Mouse (Mus musculus) liver, adult 2 months (tissue): Measurements from ENCODE around the gene Gm10563.
"Not testable (repeated sequence)": the region's sequence is repeated elsewhere in the genome, so short reads cannot be mapped to it uniquely, and the experiment has no call there.

Experiments used
- CTCF ChIP-seq: fragments of 200-500 bp; IDR thresholded peaks from 2 replicates; pipeline ENCODE4 v1.5.1; 2011; ENCODE audit warnings: low read depth, low read length, control low read depth
- POLR2A ChIP-seq: fragments of 200-500 bp; IDR thresholded peaks from 2 replicates; pipeline ENCODE4 v1.6.1; 2011; ENCODE audit warnings: low read length, control low read depth; ENCODE audit not compliant: insufficient read depth; ENCODE audit errors: extremely low read depth

DNA sequence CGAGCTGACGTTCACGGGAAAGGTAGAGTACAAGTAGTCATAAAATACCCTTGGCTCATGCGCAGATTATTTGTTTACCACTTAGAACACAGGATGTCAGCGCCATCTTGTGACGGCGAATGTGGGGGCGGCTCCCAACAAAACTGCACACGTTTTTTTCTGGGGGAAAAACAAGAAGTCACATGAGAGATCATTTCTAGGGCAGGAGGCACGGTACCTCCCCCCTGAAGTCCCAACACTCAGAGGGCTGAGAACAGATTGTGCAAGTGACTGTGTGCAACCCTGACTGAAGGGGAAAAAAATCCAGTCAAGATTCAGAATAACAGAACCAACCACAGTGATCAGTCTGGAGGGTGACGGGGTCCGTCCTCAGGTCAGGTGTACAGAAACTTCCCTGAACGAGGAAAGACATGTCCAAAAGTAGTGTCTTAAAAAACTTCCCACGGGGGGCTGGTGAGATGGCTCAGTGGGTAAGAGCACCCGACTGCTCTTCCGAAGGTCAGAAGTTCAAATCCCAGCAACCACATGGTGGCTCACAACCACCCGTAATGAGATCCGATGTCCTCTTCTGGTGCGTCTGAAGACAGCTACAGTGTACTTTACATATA lies 38.6 kb upstream of the Gm10563 start:
- TF ChIP-seq CTCF, POLR2A: not testable (repeated sequence)
